Mouse (Mus musculus) liver, adult (tissue): ENCODE measurements around the gene Csrnp2.

ENCODE experiments used
- GATA4 ChIP-seq: IDR thresholded peaks from 2 replicates; pipeline ENCODE4 v1.6.1; 2014; ENCODE audit warnings: mild to moderate bottlenecking, low read length; ENCODE audit not compliant: insufficient replicate concordance

Gene Csrnp2

GRCm38 (mm10) chr15:100448572-100448971, 46.7 kb downstream of the Csrnp2 start:
- no peak for TF ChIP-seq GATA4

DNA sequence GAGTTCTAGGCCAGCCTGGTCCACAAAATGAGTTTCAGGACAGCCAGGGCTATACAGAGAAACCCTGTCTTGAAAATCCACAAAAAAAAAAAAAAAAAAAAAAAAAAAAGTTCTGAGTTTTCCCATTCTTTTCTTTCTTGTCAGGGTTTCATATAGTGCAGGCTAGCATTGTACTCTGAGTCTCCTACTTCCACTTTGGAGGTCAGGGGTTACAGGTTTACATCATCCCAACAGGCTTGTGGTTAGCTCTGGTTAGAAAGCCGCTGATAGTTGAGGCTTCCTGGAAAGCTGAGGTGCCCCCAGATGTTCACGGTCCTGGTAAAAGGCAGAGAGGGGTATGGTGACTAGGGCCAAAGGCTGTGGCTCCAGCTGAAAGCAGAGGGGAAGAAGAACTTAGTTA, 48.4 kb downstream of the Csrnp2 start:
- no peak for TF ChIP-seq GATA4

GRCm38 (mm10) chr15:100443126-100443922, 52.0 kb downstream of the Csrnp2 start:
- no peak for TF ChIP-seq GATA4

DNA sequence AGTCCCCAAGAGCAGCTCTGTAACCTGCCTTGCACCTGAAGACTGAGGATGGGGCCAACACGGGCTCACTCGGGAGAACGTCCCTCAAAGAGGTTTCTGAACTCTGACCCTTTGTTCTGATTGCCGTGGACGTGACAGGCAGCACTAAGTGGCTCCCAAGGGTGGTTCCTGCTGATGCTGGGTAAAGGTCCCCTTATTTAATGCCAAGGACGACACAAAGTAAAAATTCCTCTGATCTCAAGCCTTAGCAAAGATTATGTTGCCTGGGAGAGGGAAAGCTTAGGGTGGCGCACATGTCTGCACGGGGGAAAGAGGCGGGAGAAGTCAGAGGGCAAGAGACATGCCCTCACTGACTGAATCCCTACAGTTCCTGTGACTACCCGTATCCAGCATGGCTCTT, 58.8 kb downstream of the Csrnp2 start:
- TF ChIP-seq GATA4 = no peak

- TF ChIP-seq GATA4 = no peak
Observed at GRCm38 (mm10) chr15:100436112-100436511, 59.2 kb downstream of the Csrnp2 start.

- no peak for TF ChIP-seq GATA4
Observed at GRCm38 (mm10) chr15:100433234-100433633, 62.1 kb downstream of the Csrnp2 start.

DNA sequence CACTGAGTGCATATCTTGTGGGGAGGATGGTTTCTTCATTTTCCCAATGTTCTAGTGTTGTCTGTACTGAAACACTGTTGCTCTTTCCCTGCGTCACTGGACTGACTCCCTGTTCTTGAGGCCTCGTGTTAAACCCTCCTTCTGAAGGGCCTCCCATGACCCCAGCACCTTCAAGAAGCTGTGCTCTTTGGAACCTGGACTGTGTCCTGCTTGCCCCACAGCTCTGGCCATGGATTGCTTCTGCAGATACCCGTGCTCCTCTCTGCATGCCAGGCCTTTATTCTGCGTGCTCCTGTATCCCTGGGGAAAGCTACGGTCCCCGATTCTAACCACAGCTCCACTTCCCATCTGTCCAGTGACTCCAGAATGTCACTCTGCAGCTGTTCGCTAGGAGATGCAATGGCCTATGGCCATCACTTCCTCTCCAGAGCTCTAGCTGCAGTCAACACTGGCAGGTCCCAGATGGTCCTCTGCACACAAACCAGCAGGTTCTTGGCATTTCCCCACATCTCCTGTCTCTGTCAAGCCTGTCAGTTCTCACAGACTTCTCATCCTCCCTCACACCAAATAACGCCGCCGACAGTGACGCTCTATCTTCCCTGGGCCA, 65.2 kb downstream of the Csrnp2 start:
- no peak for TF ChIP-seq GATA4
